Mouse (Mus musculus) liver, embryonic 14.5 days (tissue): ENCODE results near the gene Trio.

Experiments used
- CTCF ChIP-seq: IDR thresholded peaks from 2 replicates; pipeline ENCODE4 v1.5.1; 2016; ENCODE audit warnings: antibody characterized with exemption, low read depth, control low read depth
- EP300 ChIP-seq: IDR thresholded peaks from 2 replicates; pipeline ENCODE4 v1.6.1; 2016; ENCODE audit warnings: antibody characterized with exemption, low read depth

DNA sequence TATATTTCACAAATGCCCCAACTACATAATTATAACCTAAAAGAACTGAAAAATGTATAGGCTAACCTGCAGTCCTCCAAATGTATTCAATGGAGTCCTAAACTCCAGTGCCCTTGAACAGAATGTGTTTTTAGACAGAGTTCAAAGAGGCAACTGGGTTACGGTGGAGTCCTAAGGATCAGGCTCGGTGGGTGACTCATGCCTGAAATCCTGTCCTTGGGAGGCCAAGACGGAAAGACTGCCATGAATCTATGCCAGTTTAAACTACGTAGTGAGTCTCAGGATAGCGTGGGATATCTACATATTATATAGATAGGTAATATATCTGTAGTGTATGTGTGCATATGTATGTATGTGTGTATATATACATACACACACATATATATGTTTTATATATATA, 234.5 kb downstream of the Trio start:
- no peak for TF ChIP-seq CTCF
- TF ChIP-seq EP300 = no peak
